Mouse (Mus musculus): ENCODE results near the gene Tgfb2. TPM values are rescaled to one million over a fixed set of nuclear protein-coding genes. Genes with fewer than 3 reads are reported as not detected.

Tgfb2 gene
- total RNA-seq, 2 experiments from 2014 or later, result 10.7 to 11.4 TPM

GRCm38 (mm10) chr1:186658783-186659182 lies 47.0 kb downstream of the Tgfb2 start:
- intact Hi-C loops (cut with DNase I), result loop anchor here (5.0 kb wide), 1 partner anchor 44 kb away; no protein-coding TSS in a partner anchor
- no peak for DNase-seq

- DNase-seq, result no peak
- intact Hi-C loops (cut with DNase I), result loop anchor here (5.0 kb wide), 1 partner anchor 45 kb away; no protein-coding TSS in a partner anchor
Observed at GRCm38 (mm10) chr1:186657559-186658219, 48.1 kb downstream of the Tgfb2 start.

GRCm38 (mm10) chr1:186656732-186657329 lies 49.0 kb downstream of the Tgfb2 start:
- no peak for DNase-seq

GRCm38 (mm10) chr1:186656201-186656600 lies 49.6 kb downstream of the Tgfb2 start:
- intact Hi-C loops (cut with DNase I), result loop anchor here (5.0 kb wide), 1 partner anchor 46 kb away; no protein-coding TSS in a partner anchor
- DNase-seq, result peak in 1 of 2 experiments; percentile 15

More at GRCm38 (mm10) chr1:186656732-186657329, 49.0 kb downstream of the Tgfb2 start:
- intact Hi-C loops (cut with DNase I), result loop anchor here (5.0 kb wide), 1 partner anchor 45 kb away; no protein-coding TSS in a partner anchor

GRCm38 (mm10) chr1:186655096-186655495 lies 50.7 kb downstream of the Tgfb2 start:
- intact Hi-C loops (cut with DNase I), result loop anchor here (5.0 kb wide), 1 partner anchor 47 kb away; no protein-coding TSS in a partner anchor

GRCm38 (mm10) chr1:186652208-186652607 lies 53.6 kb downstream of the Tgfb2 start:
- intact Hi-C loops (cut with DNase I), result no loop called here
- DNase-seq, result no peak

More at GRCm38 (mm10) chr1:186655096-186655495, 50.7 kb downstream of the Tgfb2 start:
- no peak for DNase-seq

- intact Hi-C loops (cut with DNase I), result no loop called here
- DNase-seq, result no peak
Observed at GRCm38 (mm10) chr1:186650011-186650410, 55.8 kb downstream of the Tgfb2 start.

- intact Hi-C loops (cut with DNase I), result no loop called here
- DNase-seq, result no peak
Observed at GRCm38 (mm10) chr1:186637304-186638213, 68.2 kb downstream of the Tgfb2 start.

- no peak for DNase-seq
- intact Hi-C loops (cut with DNase I), result no loop called here
Observed at GRCm38 (mm10) chr1:186635045-186635444, 70.7 kb downstream of the Tgfb2 start.

- DNase-seq, result no peak
- intact Hi-C loops (cut with DNase I), result no loop called here
Observed at GRCm38 (mm10) chr1:186631457-186631856, 74.3 kb downstream of the Tgfb2 start.

GRCm38 (mm10) chr1:186630971-186631370 lies 74.8 kb downstream of the Tgfb2 start:
- DNase-seq, result no peak
- intact Hi-C loops (cut with DNase I), result no loop called here

GRCm38 (mm10) chr1:186627451-186627995 lies 78.3 kb downstream of the Tgfb2 start:
- no peak for DNase-seq
- intact Hi-C loops (cut with DNase I), result no loop called here

- intact Hi-C loops (cut with DNase I), result no loop called here
- no peak for DNase-seq
Observed at GRCm38 (mm10) chr1:186624474-186624873, 81.3 kb downstream of the Tgfb2 start.

GRCm38 (mm10) chr1:186621812-186622211 lies 84.0 kb downstream of the Tgfb2 start:
- no peak for DNase-seq
- intact Hi-C loops (cut with DNase I), result no loop called here

GRCm38 (mm10) chr1:186618285-186618684 lies 87.5 kb downstream of the Tgfb2 start:
- no peak for DNase-seq
- intact Hi-C loops (cut with DNase I), result no loop called here

GRCm38 (mm10) chr1:186611371-186611770 lies 94.4 kb downstream of the Tgfb2 start:
- intact Hi-C loops (cut with DNase I), result no loop called here
- no peak for DNase-seq

- intact Hi-C loops (cut with DNase I), result no loop called here
Observed at GRCm38 (mm10) chr1:186610481-186610880, 95.3 kb downstream of the Tgfb2 start.

GRCm38 (mm10) chr1:186609793-186610233 lies 96.0 kb downstream of the Tgfb2 start:
- intact Hi-C loops (cut with DNase I), result loop anchor here (5.0 kb wide), 1 partner anchor 97 kb away; the partner anchor contains the start of gene Tgfb2
- DNase-seq, result peak; percentile 41 to 46

More at GRCm38 (mm10) chr1:186610481-186610880, 95.3 kb downstream of the Tgfb2 start:
- no peak for DNase-seq

- intact Hi-C loops (cut with DNase I), result loop anchor here (5.0 kb wide), 1 partner anchor 99 kb away; the partner anchor contains the start of gene Tgfb2
- no peak for DNase-seq
Observed at GRCm38 (mm10) chr1:186608116-186608515, 97.7 kb downstream of the Tgfb2 start.

GRCm38 (mm10) chr1:186605635-186606034 lies 100.2 kb downstream of the Tgfb2 start:
- intact Hi-C loops (cut with DNase I), result loop anchor here (5.0 kb wide), 1 partner anchor 102 kb away; the partner anchor contains the start of gene Tgfb2
- DNase-seq, result no peak
